Mouse (Mus musculus) limb, embryonic 10.5 days (tissue): ENCODE results near the gene Gpr107. TPM values are rescaled to one million over a fixed set of nuclear protein-coding genes. Genes with fewer than 3 reads are reported as not detected.

Experiments used
- DNase-seq: peaks from one replicate; pipeline ENCODE4 v3.0.0-alpha.2; 2017; ENCODE audit warnings: low spot score
- H3K27ac ChIP-seq: fragments of 300-500 bp; sonication (generic); 2 replicates; pipeline ENCODE4 v1.5.1; 2016; ENCODE audit warnings: mild to moderate bottlenecking
- H3K27me3 ChIP-seq: fragments of 300-500 bp; sonication (generic); 2 replicates; pipeline ENCODE4 v1.6.1; 2016; ENCODE audit warnings: low read depth, mild to moderate bottlenecking; ENCODE audit not compliant: poor library complexity, severe bottlenecking
- H3K36me3 ChIP-seq: fragments of 300-500 bp; sonication (generic); 2 replicates; pipeline ENCODE4 v1.6.1; 2016; ENCODE audit warnings: mild to moderate bottlenecking, moderate library complexity
- H3K4me1 ChIP-seq: fragments of 300-500 bp; sonication (generic); 2 replicates; pipeline ENCODE4 v1.6.1; 2016
- H3K4me3 ChIP-seq: fragments of 300-500 bp; sonication (generic); 2 replicates; pipeline ENCODE4 v1.5.1; 2016; ENCODE audit warnings: mild to moderate bottlenecking, moderate library complexity
- H3K9me3 ChIP-seq: fragments of 300-500 bp; sonication (generic); replicated peaks from 2 replicates; pipeline ENCODE4 v1.6.1; 2016; ENCODE audit warnings: mild to moderate bottlenecking
- WGBS: fragments of 180-500 bp; shearing (Covaris S2); methylation state at CpG from one replicate; pipeline ENCODE4 v1.1.7; 2016; 5-methylcytosine and 5-hydroxymethylcytosine counted together
- polyA plus RNA-seq: library from polyadenylated mRNA; unstranded; fragments of >200 nt; fragmentation: Nextera tagmentation; extraction: Ambion mirVana; gene quantifications from 2 replicates; pipeline ENCODE4 v1.2.1, GENCODE M21; 2016

The Gpr107 gene
- polyA plus RNA-seq, 1 experiment from 2014 or later, result 38.0 TPM

DNA sequence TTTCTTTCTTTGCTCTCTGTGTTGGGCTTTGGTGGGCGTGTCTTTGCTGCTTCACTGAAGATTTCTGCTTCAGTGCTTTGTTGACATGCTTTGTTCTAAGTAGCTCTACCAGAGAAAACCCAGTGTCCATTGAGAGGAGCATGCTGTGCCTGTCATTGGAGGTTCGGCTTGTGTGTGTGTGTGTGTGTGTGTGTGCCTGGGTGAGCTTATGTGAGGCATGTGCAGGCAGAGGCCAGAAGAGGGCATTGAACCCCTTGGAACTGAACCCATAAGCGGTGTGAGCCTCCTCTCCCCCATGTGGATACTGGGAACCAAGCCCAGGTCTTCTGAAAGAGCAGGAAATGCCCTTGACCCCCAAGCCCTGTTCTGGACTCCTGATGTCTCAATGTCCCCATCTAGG lies 101.3 kb downstream of the Gpr107 start:
- Histone ChIP-seq H3K9me3 (no peaks in the 10 kb centered on the region), H3K27me3 (no peaks in the 10 kb centered on the region), H3K36me3 (peaks cover 38% of the 10 kb centered on the region), H3K27ac (0 out of 2 replicates have a peak overlapping the region, but pooled peaks have one; percentile 36), H3K4me3 (no peak overlapping the region), H3K4me1 (peaks cover 51% of the 10 kb centered on the region)
- DNase-seq, result no peak
- WGBS, result 97% methylated on average over 3 of the region's 3 CpGs

DNA sequence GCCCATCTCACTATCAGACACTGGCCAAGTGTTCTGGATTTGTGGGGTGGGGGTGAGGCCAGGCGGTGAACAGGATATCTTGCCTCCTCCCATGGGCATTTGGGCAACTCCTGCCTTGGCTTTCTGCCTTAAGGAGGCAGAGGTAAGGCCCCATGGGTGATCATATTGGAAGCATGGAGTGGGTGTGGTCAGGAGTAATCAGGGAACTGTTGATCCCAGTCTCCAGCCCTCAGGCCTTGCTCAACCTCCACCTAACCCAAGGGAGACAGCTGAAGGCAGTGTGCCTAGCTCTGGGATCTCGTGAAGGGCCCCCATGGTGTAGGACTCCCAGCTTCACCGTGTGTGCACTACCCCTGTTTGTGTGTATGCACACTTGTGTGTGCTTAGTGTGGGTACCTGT lies 102.7 kb downstream of the Gpr107 start:
- H3K27ac ChIP-seq, result no peak overlapping the region

DNA sequence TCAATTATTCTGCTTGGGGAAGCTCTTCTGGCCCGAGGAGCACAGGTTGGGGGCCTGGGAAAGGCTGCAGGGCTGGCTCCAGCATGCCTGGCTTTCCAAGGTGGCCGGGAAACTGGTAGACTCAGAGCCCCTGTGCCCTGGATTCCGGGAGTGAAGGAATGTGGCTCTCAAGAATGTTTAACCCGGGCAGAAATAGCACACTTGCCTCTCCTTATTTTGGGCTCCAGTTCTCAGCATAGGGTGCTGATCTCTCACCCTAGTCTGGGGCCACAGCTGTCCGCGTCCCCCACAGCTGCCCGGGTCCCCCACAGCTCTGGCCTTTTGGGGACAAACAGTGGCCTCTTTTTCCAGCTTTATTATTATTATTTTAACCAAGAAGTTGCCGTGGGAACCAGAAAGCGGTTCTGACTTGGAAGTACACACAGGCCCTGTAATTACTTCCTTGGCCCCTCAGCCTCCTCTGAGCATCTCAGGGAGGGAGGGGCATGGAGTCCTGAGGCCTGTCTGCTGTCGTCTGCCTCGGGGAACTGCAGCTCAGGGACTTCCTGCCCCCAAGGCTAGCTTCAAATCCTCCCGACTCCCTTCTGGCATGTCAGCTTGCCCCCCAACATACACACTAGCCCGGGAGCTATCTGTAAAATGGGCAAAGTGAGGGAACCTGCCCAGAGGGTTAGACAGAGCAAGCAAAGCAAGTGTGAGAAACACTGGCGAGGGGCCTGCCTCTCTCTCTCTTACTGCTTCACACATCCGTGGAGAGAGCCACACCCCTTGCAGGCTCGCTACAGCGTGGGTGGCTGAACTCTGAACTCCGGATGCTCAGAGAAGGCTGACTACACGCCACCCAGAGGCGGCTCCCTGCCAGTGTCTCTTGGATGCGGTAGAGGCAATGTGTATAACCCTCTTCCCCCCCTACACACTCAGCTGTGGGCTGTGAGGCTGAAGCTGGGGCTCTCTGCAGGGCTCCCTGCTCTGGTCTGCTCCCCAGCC lies 104.1 kb downstream of the Gpr107 start:
- peaks cover 66% of the 10 kb centered on the region for H3K4me1 ChIP-seq
- H3K36me3 ChIP-seq, result peaks cover 10% of the 10 kb centered on the region
- no peaks in the 10 kb centered on the region for H3K27me3 ChIP-seq
- WGBS, result 21% methylated on average over 21 of the region's 21 CpGs
- peak overlapping the region; percentile 59 for H3K27ac ChIP-seq
- peak; percentile 65 for DNase-seq
- H3K4me3 ChIP-seq, result 0 out of 2 replicates have a peak overlapping the region, but pooled peaks have one; percentile 21
- no peaks in the 10 kb centered on the region for H3K9me3 ChIP-seq

More for the DNA sequence above, 102.7 kb downstream of the Gpr107 start:
- Histone ChIP-seq H3K4me1 (peaks cover 64% of the 10 kb centered on the region), H3K4me3 (no peak overlapping the region; the same call in 1 of the 2 replicates), H3K9me3 (no peaks in the 10 kb centered on the region), H3K27me3 (no peaks in the 10 kb centered on the region), H3K36me3 (peaks cover 25% of the 10 kb centered on the region)
- DNase-seq, result no peak
- 89% methylated on average over 3 of the region's 3 CpGs for WGBS

DNA sequence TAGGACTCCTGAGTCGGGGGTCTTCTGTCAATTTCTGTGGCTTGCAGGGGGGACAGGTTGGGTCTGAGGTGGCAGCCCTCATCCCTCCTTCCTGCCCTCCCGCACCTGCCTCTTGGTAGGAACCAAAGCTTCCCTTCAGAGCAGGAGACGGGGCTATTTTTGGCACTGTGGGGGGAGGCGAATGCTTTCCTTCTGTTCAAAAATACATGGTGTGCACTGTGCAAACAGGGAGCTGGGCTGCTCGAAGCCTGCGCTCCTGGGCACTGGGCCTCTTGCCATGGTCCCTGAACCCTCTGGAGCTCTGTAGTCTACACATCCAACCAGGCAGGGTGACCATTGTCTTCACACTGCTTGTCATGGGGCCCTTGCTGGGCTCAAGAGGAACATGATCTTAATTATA lies 105.0 kb downstream of the Gpr107 start:
- Histone ChIP-seq H3K27ac (0 out of 2 replicates have a peak overlapping the region, but pooled peaks have one; percentile 59), H3K4me1 (peaks cover 66% of the 10 kb centered on the region), H3K36me3 (peaks cover 7% of the 10 kb centered on the region), H3K9me3 (no peaks in the 10 kb centered on the region), H3K4me3 (no peak overlapping the region), H3K27me3 (no peaks in the 10 kb centered on the region)
- WGBS, result 84% methylated on average over 6 of the region's 6 CpGs
- DNase-seq, result no peak

DNA sequence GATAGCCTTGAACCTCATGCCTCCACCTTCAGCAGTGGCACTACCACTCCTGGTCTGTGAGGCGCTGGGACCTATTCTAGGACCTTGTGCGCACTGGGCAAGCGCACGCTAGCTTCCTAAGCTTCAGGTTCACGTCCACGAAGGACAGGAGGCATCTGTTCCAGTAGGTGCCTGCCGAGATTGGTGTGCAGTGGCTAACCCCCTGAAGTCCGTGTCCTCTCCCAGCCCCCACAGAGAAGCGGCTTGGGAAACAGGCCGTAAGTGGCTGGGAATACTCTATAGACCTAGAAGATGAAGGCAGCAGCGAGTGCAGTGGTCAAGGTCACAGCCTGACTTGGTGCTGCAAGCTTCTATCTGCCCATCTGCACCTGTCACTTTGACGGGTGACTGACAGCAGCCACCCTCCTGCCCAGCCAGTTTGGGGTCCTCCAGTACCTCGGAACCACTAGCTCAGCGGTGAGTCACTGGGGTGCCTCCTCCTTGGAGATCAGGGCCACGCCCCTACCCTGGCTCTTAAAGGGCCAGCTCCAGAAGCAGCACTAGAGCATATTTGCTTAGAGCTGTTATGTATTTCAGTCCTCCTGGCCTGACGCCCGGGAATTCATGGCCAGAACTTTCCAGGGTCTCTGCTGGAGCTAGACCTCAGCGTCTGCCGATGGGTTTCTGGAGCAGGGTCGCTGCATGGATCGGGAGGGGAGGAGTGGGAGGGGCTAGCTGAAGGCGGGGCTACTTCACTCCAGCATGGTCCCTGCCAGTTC lies 106.7 kb downstream of the Gpr107 start:
- H3K27me3 ChIP-seq, result no peaks in the 10 kb centered on the region
- DNase-seq, result peak; percentile 60
- peaks cover 78% of the 10 kb centered on the region for H3K4me1 ChIP-seq
- H3K27ac ChIP-seq, result peak overlapping the region; percentile 69; the same call in 1 of the 2 replicates
- 12% methylated on average over 22 of the region's 22 CpGs for WGBS
- peak overlapping the region; percentile 57 for H3K4me3 ChIP-seq
- peaks cover 4% of the 10 kb centered on the region; the same call in 1 of the 2 replicates for H3K36me3 ChIP-seq
- no peaks in the 10 kb centered on the region for H3K9me3 ChIP-seq

DNA sequence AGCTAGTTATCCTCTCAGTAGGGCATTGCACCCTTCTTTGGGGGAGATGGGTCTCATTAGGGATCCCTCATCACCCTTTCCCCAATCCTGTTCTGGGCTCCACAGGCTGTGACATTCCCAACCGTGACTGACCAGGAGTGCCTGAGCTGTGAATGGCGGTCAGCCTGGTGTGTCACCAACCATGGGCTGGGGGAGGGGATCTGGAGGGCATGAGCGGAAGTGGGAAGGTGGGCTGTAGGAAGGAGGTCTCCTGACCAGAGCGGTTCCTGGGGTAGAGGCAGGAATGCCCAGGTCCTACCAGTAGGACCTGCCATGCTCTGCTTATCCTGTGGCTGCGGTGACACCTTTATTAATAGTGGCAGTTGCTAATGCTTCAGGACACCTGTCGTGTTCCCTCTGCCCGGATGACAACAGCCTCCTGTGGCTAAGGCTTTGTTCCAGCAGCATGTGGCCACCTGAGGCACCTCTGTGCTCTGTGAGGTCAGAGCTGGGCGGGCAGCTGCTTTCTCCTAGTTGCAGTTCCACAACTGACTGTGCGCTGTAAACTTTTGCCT lies 107.3 kb downstream of the Gpr107 start:
- peak overlapping the region; percentile 69; the same call in 1 of the 2 replicates for H3K27ac ChIP-seq
- H3K4me1 ChIP-seq, result peaks cover 78% of the 10 kb centered on the region
- DNase-seq, result no peak
- H3K9me3 ChIP-seq, result no peaks in the 10 kb centered on the region
- H3K36me3 ChIP-seq, result peaks cover 4% of the 10 kb centered on the region; the same call in 1 of the 2 replicates
- WGBS, result 25% methylated on average over 9 of the region's 9 CpGs
- no peaks in the 10 kb centered on the region for H3K27me3 ChIP-seq
- peak overlapping the region; percentile 57 for H3K4me3 ChIP-seq

DNA sequence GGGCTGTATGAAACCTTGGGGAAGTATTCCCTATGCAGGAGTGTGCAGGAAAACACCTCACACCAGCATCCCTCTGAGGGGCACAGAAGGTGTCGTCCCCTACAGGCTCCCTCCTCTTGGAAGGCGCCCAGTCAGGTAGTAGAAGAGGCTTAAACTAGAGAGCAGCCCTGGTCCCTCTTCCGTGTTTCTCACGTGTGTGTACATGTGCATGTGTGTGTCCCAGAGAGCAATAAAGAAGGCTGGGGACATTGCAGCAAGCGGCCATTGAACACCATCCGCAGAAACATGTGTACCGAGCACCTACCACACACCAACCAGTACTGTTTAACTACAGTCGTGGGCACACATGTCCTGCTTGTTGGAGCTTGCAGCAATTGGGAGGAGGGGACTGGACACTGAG lies 108.4 kb downstream of the Gpr107 start:
- H3K27ac ChIP-seq, result no peak overlapping the region
- 85% methylated on average over 8 of the region's 8 CpGs for WGBS
- H3K27me3 ChIP-seq, result no peaks in the 10 kb centered on the region
- peaks cover 78% of the 10 kb centered on the region for H3K4me1 ChIP-seq
- no peak overlapping the region for H3K4me3 ChIP-seq
- DNase-seq, result no peak
- peaks cover 4% of the 10 kb centered on the region; the same call in 1 of the 2 replicates for H3K36me3 ChIP-seq
- no peaks in the 10 kb centered on the region for H3K9me3 ChIP-seq

DNA sequence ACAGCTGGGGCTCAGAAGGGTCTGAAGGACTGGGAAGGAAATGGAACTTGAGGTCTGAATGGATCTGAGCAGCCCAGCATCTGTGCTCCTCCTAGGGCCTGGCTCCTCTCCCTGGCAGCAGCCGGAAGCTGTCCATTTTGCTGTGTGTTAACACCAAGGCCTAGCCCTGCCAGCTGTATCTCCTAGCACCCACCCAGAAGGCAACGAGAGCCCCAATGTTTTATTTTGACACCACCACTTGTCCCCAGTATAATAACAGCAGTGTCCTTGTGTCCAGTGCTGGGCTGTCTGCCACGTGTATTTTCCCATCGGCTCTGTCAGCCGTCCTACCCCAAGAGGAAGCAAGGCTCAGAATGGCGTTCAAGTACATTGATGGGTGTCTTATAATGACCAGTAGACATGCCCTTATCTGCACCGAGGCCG lies 110.9 kb downstream of the Gpr107 start:
- H3K4me3 ChIP-seq, result no peak overlapping the region
- no peaks in the 10 kb centered on the region for H3K9me3 ChIP-seq
- DNase-seq, result no peak
- no peaks in the 10 kb centered on the region for H3K27me3 ChIP-seq
- H3K36me3 ChIP-seq, result peaks cover 20% of the 10 kb centered on the region
- 81% methylated on average over 8 of the region's 8 CpGs for WGBS
- peak overlapping the region; percentile 76 for H3K27ac ChIP-seq
- H3K4me1 ChIP-seq, result peaks cover 66% of the 10 kb centered on the region

DNA sequence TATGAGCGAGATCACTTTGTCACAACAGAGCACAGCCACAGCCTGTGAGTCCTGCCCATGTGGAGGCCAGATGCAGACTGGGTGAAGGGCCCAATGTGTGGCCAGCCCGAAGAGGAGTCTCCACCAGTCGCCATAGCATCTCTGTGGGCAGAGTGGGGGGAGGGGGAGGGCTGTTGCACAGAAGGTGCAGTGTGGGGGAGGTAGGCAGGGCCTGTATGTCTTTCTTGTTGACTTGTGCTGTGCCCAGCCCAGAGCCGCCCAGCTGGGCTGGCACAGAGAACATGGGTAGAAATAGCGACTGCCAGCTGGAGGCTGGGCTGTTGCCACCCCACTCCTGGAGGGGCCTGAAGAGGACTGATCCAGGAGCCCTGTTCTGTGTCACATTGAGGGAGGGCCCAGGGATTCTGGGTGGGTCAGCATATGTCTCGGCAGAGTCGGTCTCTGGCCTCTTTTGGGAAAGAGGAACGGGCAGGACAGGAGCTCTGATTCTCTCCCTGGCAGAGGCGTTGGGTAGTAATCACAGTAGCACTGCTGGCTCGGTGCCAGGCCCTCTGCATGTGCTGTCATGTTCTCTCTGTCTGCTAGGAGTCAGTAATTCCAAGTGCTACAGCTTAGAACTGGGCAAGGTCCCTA lies 111.7 kb downstream of the Gpr107 start:
- peak overlapping the region; percentile 76 for H3K27ac ChIP-seq
- peak; percentile 58 for DNase-seq

DNA sequence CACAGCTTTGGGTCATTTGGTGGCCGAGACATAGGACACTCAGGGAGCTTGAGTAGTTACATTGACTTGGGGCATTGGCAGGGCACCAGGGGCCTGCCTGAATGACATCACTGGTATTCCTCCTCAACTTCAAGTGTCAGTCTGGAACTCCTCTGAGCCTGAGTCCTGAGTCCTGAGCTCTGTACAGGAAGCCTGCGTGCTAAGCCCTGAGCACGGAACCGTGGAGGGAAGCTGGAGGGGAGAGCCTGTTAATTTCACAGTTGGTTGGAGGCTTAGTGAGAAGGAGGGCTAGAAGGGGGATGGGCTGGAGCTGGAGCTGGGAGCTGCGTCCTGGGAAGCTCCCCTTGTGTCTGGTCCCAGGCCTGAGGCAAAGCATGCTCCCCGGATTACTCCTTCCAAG lies 115.3 kb downstream of the Gpr107 start:
- no peaks in the 10 kb centered on the region for H3K27me3 ChIP-seq
- peaks cover 49% of the 10 kb centered on the region for H3K36me3 ChIP-seq
- 51% methylated on average over 6 of the region's 6 CpGs for WGBS
- DNase-seq, result no peak
- H3K4me3 ChIP-seq, result no peak overlapping the region
- H3K4me1 ChIP-seq, result peaks cover 60% of the 10 kb centered on the region
- H3K27ac ChIP-seq, result no peak overlapping the region
- no peaks in the 10 kb centered on the region for H3K9me3 ChIP-seq

More for the DNA sequence above, 111.7 kb downstream of the Gpr107 start:
- Histone ChIP-seq H3K4me3 (no peak overlapping the region), H3K36me3 (peaks cover 22% of the 10 kb centered on the region), H3K9me3 (no peaks in the 10 kb centered on the region), H3K27me3 (no peaks in the 10 kb centered on the region), H3K4me1 (peaks cover 66% of the 10 kb centered on the region)
- 59% methylated on average over 10 of the region's 10 CpGs for WGBS
